Mouse (Mus musculus) heart, postnatal 0 days (tissue): ENCODE measurements around the gene Nipal3. TPM values are rescaled to one million over a fixed set of nuclear protein-coding genes. Genes with fewer than 3 reads are reported as not detected.

Source experiments
- ATAC-seq: fragments of 200-750 bp; cut with Nextera tagmentation; 2 replicates; pipeline ENCODE4 v1.8.0; 2017; ENCODE audit warnings: low read depth, moderate number of reproducible peaks, moderate library complexity; ENCODE audit not compliant: insufficient read depth
- DNase-seq: peaks from one replicate; pipeline ENCODE4 v3.0.0-alpha.2; 2016; ENCODE audit warnings: low spot score
- H3K27ac ChIP-seq: fragments of 300-500 bp; sonication (generic); 2 replicates; pipeline ENCODE4 v1.5.1; 2014; ENCODE audit warnings: low read depth, mild to moderate bottlenecking
- H3K27me3 ChIP-seq: fragments of 300-500 bp; sonication (generic); 2 replicates; pipeline ENCODE4 v1.6.1; 2014; ENCODE audit warnings: low read length, mixed read lengths; ENCODE audit not compliant: control insufficient read depth, insufficient read depth
- H3K36me3 ChIP-seq: fragments of 300-500 bp; sonication (generic); replicated peaks from 2 replicates; pipeline ENCODE4 v1.6.1; 2014; ENCODE audit warnings: low read length, mixed read lengths; ENCODE audit not compliant: control insufficient read depth, insufficient read depth
- H3K4me1 ChIP-seq: fragments of 300-500 bp; sonication (generic); 2 replicates; pipeline ENCODE4 v1.6.1; 2014; ENCODE audit warnings: antibody characterized with exemption; ENCODE audit not compliant: control insufficient read depth, insufficient read depth
- H3K4me2 ChIP-seq: fragments of 300-500 bp; sonication (generic); 2 replicates; pipeline ENCODE4 v1.6.1; 2014; ENCODE audit warnings: low read depth, mild to moderate bottlenecking, low read length, moderate library complexity
- H3K4me3 ChIP-seq: fragments of 300-500 bp; sonication (generic); 2 replicates; pipeline ENCODE4 v1.5.1; 2014; ENCODE audit warnings: low read depth, low read length
- H3K9ac ChIP-seq: fragments of 300-500 bp; sonication (generic); replicated peaks from 2 replicates; pipeline ENCODE4 v1.6.1; 2014; ENCODE audit warnings: low read depth, low read length, mixed read lengths
- H3K9me3 ChIP-seq: fragments of 300-500 bp; sonication (generic); replicated peaks from 2 replicates; pipeline ENCODE4 v1.6.1; 2016; ENCODE audit warnings: low read length; ENCODE audit not compliant: control insufficient read depth
- CTCF ChIP-seq: IDR thresholded peaks from 2 replicates; pipeline ENCODE4 v1.5.1; 2016; ENCODE audit warnings: antibody characterized with exemption, control low read depth, low read depth
- EP300 ChIP-seq: IDR thresholded peaks from 2 replicates; pipeline ENCODE4 v1.6.1; 2016; ENCODE audit warnings: antibody characterized with exemption, low read depth
- WGBS: fragments of 180-500 bp; shearing (Covaris S2); extraction: QIAGEN DNeasy Blood & Tissue Kit; methylation state at CpG from one replicate; pipeline ENCODE4 v1.1.7; 2014; 5-methylcytosine and 5-hydroxymethylcytosine counted together
- polyA plus RNA-seq: library from polyadenylated mRNA; unstranded; fragments of >200 nt; fragmentation: Nextera tagmentation; extraction: Ambion mirVana; gene quantifications from 2 replicates; pipeline ENCODE4 v1.2.1, GENCODE M21; 2015
- total RNA-seq: library from RNA; depleted of rRNA; stranded (reverse); fragments of >200 nt; gene quantifications from 2 replicates; pipeline ENCODE4 v1.2.3, GENCODE M21; 2014; ENCODE audit warnings: low replicate concordance

The Nipal3 gene
- total and polyA plus RNA-seq, 2 experiments from 2014 or later = 4.7 to 28.7 TPM

GRCm38 (mm10) chr4:135477851-135478250 is 17.0 kb downstream of the Nipal3 start:
- peaks cover 13% of the 10 kb centered on the region for H3K36me3 ChIP-seq
- TF ChIP-seq CTCF (no peak), EP300 (no peak)
- no peaks in the 10 kb centered on the region for H3K4me1 ChIP-seq
- no peaks in the 10 kb centered on the region for H3K9me3 ChIP-seq
- 74% methylated on average over 10 of the region's 10 CpGs for WGBS
- H3K4me3 ChIP-seq = no peak overlapping the region
- DNase-seq = no peak
- ATAC-seq = no peak
- no peak overlapping the region for H3K27ac ChIP-seq
- no peak overlapping the region for H3K9ac ChIP-seq
- H3K4me2 ChIP-seq = no peak overlapping the region
- H3K27me3 ChIP-seq = no peaks in the 10 kb centered on the region

GRCm38 (mm10) chr4:135463406-135463805 is 31.4 kb downstream of the Nipal3 start:
- Histone ChIP-seq H3K4me2 (no peak overlapping the region), H3K4me3 (no peak overlapping the region), H3K27ac (no peak overlapping the region), H3K9ac (no peak overlapping the region), H3K9me3 (no peaks in the 10 kb centered on the region), H3K27me3 (no peaks in the 10 kb centered on the region), H3K4me1 (no peaks in the 10 kb centered on the region), H3K36me3 (peaks cover 18% of the 10 kb centered on the region; the same call in 1 of the 2 replicates)
- TF ChIP-seq CTCF = no peak
- TF ChIP-seq EP300 = no peak
- ATAC-seq (no peak), DNase-seq (no peak)
- WGBS = 86% methylated on average over 11 of the region's 11 CpGs

- ATAC-seq (no peak), DNase-seq (no peak)
- H3K4me2 ChIP-seq = no peak overlapping the region
- H3K9me3 ChIP-seq = no peaks in the 10 kb centered on the region
- no peaks in the 10 kb centered on the region for H3K36me3 ChIP-seq
- no peaks in the 10 kb centered on the region for H3K27me3 ChIP-seq
- no peak overlapping the region for H3K9ac ChIP-seq
- TF ChIP-seq CTCF (no peak), EP300 (no peak)
- 80% methylated on average over 12 of the region's 12 CpGs for WGBS
- H3K4me1 ChIP-seq = no peaks in the 10 kb centered on the region
- H3K4me3 ChIP-seq = no peak overlapping the region
- peak overlapping the region; percentile 34 for H3K27ac ChIP-seq
Observed at GRCm38 (mm10) chr4:135453572-135453971, 41.3 kb downstream of the Nipal3 start.

- Histone ChIP-seq H3K4me3 (no peak overlapping the region), H3K4me2 (no peak overlapping the region), H3K9ac (no peak overlapping the region), H3K27me3 (no peaks in the 10 kb centered on the region), H3K36me3 (no peaks in the 10 kb centered on the region), H3K4me1 (no peaks in the 10 kb centered on the region), H3K27ac (peak overlapping the region; percentile 34), H3K9me3 (no peaks in the 10 kb centered on the region)
- ATAC-seq (0 out of 2 replicates have a peak, but pooled peaks have one; percentile 36), DNase-seq (peak; percentile 16)
- TF ChIP-seq CTCF (no peak), EP300 (no peak)
- 63% methylated on average over 6 of the region's 6 CpGs for WGBS
Observed at GRCm38 (mm10) chr4:135453164-135453563, 41.7 kb downstream of the Nipal3 start.

GRCm38 (mm10) chr4:135451360-135452015 is 43.4 kb downstream of the Nipal3 start:
- Histone ChIP-seq H3K4me2 (0 out of 2 replicates have a peak overlapping the region, but pooled peaks have one; percentile 32), H3K27me3 (no peaks in the 10 kb centered on the region), H3K4me3 (no peak overlapping the region), H3K9me3 (no peaks in the 10 kb centered on the region), H3K27ac (no peak overlapping the region), H3K9ac (no peak overlapping the region), H3K4me1 (no peaks in the 10 kb centered on the region), H3K36me3 (no peaks in the 10 kb centered on the region)
- no peak for DNase-seq
- peak; percentile 27; the same call in 1 of the 2 replicates for ATAC-seq
- no peak for TF ChIP-seq EP300
- TF ChIP-seq CTCF = no peak
- 35% methylated on average over 18 of the region's 18 CpGs for WGBS

- ATAC-seq (no peak), DNase-seq (no peak)
- Histone ChIP-seq H3K4me1 (0 out of 2 replicates have a peak, but pooled peaks cover 9% of the 10 kb centered on the region), H3K4me3 (no peak overlapping the region), H3K4me2 (no peak overlapping the region), H3K27me3 (no peaks in the 10 kb centered on the region), H3K27ac (no peak overlapping the region), H3K9me3 (no peaks in the 10 kb centered on the region), H3K36me3 (no peaks in the 10 kb centered on the region), H3K9ac (no peak overlapping the region)
- TF ChIP-seq EP300 (no peak), CTCF (no peak)
- WGBS = 55% methylated on average over 5 of the region's 5 CpGs
Observed at GRCm38 (mm10) chr4:135442473-135442872, 52.4 kb downstream of the Nipal3 start.
